Mouse (Mus musculus): ENCODE data around the gene 1500009C09Rik. TPM values are rescaled to one million over a fixed set of nuclear protein-coding genes. Genes with fewer than 3 reads are reported as not detected.

1500009C09Rik gene
- total RNA-seq, 1 experiment: 1.0 TPM

DNA sequence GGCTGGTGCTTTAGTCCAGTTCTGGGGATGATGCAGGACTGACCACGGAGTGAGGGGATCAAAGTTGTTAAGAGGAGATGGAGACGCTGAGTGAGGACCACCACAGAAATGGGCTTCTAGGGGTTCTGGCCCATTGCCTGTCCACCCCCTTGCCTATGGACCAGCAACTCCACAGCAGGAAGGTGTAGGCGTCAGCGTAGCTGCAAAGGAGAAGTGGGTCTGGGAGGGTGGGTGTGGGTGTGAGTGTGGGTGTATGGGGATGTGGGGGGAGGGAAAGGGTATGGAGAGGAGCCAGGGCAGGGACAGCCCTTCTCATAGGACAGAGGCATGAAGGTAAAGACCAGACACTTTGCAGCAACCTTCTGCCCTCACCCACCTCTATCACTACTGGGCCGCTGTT is 26.4 kb upstream of the 1500009C09Rik start:
- in situ Hi-C loops (cut with MboI; ENCODE audit: low sequenced_read_pairs in 2 of 2, unreplicated experiment in 2 of 2): loop anchor here in 1 of 2 experiments (25.0 kb wide), 1 partner anchor 163 kb away; the partner anchor contains the start of genes 4930407I10Rik and Mei1
- H3K36me3 ChIP-seq (ENCODE audit: control insufficient read depth, insufficient read depth, low read length, poor library complexity, severe bottlenecking): no peaks in the 10 kb centered on the region
- H3K9me3 ChIP-seq (ENCODE audit: control insufficient read depth, insufficient read depth, low read depth, low read length): no peaks in the 10 kb centered on the region
- H3K9ac ChIP-seq (ENCODE audit: insufficient read depth, low read depth, low read length, poor library complexity, severe bottlenecking): no peak overlapping the region
- no peak for DNase-seq (ENCODE audit: low read depth, low spot score)
- TF ChIP-seq MAFK (IDR thresholded peaks at IDR 0.05; ENCODE audit: insufficient read depth, low read depth, low read length): no peak
- TF ChIP-seq HCFC1 (IDR thresholded peaks at IDR 0.05; ENCODE audit: borderline replicate concordance, insufficient read depth, low read length): no peak
- TF ChIP-seq CHD2 (IDR thresholded peaks at IDR 0.05; ENCODE audit: low read depth, low read length): no peak
- TF ChIP-seq ZC3H11A (IDR thresholded peaks at IDR 0.05; ENCODE audit: borderline replicate concordance, low read depth, low read length): no peak
- no peak for TF ChIP-seq ZNF384 (IDR thresholded peaks at IDR 0.05; ENCODE audit: low read depth, low read length)
- H3K27ac ChIP-seq (ENCODE audit: insufficient read depth, low read depth, low read length, poor library complexity, severe bottlenecking): no peak overlapping the region
- H3K4me1 ChIP-seq (ENCODE audit: control insufficient read depth in 2 of 2, insufficient read depth in 2 of 2, low read length in 2 of 2, poor library complexity in 1 of 2): peaks cover 2 to 38% of the 10 kb centered on the region in 2 experiments; a peak in 3 of 4 replicates
- no peak overlapping the region for H3K4me3 ChIP-seq (ENCODE audit: insufficient read depth in 1 of 2, low read depth in 1 of 2, low read length in 2 of 2, poor library complexity in 1 of 2, severe bottlenecking in 1 of 2)

DNA sequence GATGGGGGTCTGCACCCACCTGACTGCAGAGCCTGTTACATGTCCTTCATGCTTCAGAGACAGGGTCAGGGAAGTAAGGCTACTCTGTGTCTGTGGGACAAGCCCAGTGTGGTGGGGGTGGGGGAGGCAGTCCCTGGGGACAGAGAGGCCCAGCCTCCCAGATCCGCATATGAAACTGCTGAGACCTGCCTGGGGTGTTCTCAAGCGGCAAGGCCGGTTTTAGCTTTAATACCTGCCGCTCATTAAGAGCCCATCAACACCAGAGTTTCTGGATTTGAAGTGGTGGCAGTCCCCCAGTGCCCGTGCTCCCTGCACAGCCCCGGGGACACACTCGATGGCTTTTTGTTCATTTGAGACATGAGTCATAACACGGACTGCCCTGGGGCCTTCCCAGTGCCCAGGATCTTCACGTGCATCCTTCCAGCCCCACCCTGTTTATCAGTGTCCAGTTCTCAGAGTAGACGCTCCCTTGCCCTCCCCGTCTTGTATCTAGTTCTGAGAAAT is 22.6 kb upstream of the 1500009C09Rik start:
- no peak for TF ChIP-seq ZC3H11A (IDR thresholded peaks at IDR 0.05; ENCODE audit: borderline replicate concordance, low read depth, low read length)
- TF ChIP-seq HCFC1 (IDR thresholded peaks at IDR 0.05; ENCODE audit: borderline replicate concordance, insufficient read depth, low read length): no peak
- Histone ChIP-seq H3K27ac (ENCODE audit: insufficient read depth, low read depth, low read length, poor library complexity, severe bottlenecking) (0 out of 2 replicates have a peak overlapping the region, but pooled peaks have one; percentile 28), H3K9ac (ENCODE audit: insufficient read depth, low read depth, low read length, poor library complexity, severe bottlenecking) (no peak overlapping the region), H3K4me3 (ENCODE audit: insufficient read depth in 1 of 2, low read depth in 1 of 2, low read length in 2 of 2, poor library complexity in 1 of 2, severe bottlenecking in 1 of 2) (no peak overlapping the region), H3K36me3 (ENCODE audit: control insufficient read depth, insufficient read depth, low read length, poor library complexity, severe bottlenecking) (peaks cover 14% of the 10 kb centered on the region; the same call in 1 of the 2 replicates), H3K9me3 (ENCODE audit: control insufficient read depth, insufficient read depth, low read depth, low read length) (no peaks in the 10 kb centered on the region), H3K4me1 (ENCODE audit: control insufficient read depth in 2 of 2, insufficient read depth in 2 of 2, low read length in 2 of 2, poor library complexity in 1 of 2) (peaks cover 2 to 26% of the 10 kb centered on the region in 2 experiments; a peak in 3 of 4 replicates)
- in situ Hi-C loops (cut with MboI; ENCODE audit: low sequenced_read_pairs in 2 of 2, unreplicated experiment in 2 of 2): loop anchor here (10.0 to 25.0 kb wide), 3 partner anchors 85 to 167 kb away; partner anchors contain the start of genes Mei1 (in 2 of the 2), 4930407I10Rik (in 1 of the 2) and Srebf2 (in 1 of the 2)
- DNase-seq (ENCODE audit: low read depth, low spot score): no peak

DNA sequence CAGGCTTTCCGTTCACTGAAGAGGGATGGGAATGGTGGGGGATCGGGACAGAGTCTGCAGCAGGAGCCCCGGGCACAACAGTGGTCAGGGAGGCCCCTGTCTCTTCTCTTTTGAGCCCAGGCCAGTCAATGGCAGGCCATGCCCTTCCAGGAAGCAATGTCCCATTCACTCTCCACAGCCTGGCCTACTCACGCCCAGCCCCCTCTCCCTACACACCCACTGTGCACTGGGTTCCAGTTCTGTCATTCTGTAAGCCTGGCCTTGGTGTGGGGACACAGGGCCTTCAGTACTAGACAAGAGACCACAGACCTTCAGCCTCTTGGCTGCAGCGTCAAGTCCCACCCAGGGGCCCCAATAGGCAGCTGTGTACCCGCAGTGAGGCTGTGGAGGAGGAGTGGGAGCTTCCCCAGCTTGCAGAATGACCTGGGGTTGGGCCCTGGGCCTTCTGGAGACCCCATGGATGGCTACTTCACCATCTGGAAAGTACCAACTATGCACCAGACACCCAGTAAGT is 22.0 kb upstream of the 1500009C09Rik start:
- in situ Hi-C loops (cut with MboI; ENCODE audit: low sequenced_read_pairs in 2 of 2, unreplicated experiment in 2 of 2): loop anchor here (10.0 to 25.0 kb wide), 3 partner anchors 85 to 168 kb away; partner anchors contain the start of genes Mei1 (in 2 of the 2), 4930407I10Rik (in 1 of the 2) and Srebf2 (in 1 of the 2)
- H3K9me3 ChIP-seq (ENCODE audit: control insufficient read depth, insufficient read depth, low read depth, low read length): no peaks in the 10 kb centered on the region
- no peak overlapping the region for H3K27ac ChIP-seq (ENCODE audit: insufficient read depth, low read depth, low read length, poor library complexity, severe bottlenecking)
- peaks cover 2 to 24% of the 10 kb centered on the region in 2 experiments; a peak in 3 of 4 replicates for H3K4me1 ChIP-seq (ENCODE audit: control insufficient read depth in 2 of 2, insufficient read depth in 2 of 2, low read length in 2 of 2, poor library complexity in 1 of 2)
- peaks cover 15% of the 10 kb centered on the region; the same call in 1 of the 2 replicates for H3K36me3 ChIP-seq (ENCODE audit: control insufficient read depth, insufficient read depth, low read length, poor library complexity, severe bottlenecking)
- no peak overlapping the region for H3K4me3 ChIP-seq (ENCODE audit: insufficient read depth in 1 of 2, low read depth in 1 of 2, low read length in 2 of 2, poor library complexity in 1 of 2, severe bottlenecking in 1 of 2)
- no peak for TF ChIP-seq MAFK (IDR thresholded peaks at IDR 0.05; ENCODE audit: insufficient read depth, low read depth, low read length)
- no peak for TF ChIP-seq ZC3H11A (IDR thresholded peaks at IDR 0.05; ENCODE audit: borderline replicate concordance, low read depth, low read length)
- no peak for TF ChIP-seq ZNF384 (IDR thresholded peaks at IDR 0.05; ENCODE audit: low read depth, low read length)
- no peak for TF ChIP-seq HCFC1 (IDR thresholded peaks at IDR 0.05; ENCODE audit: borderline replicate concordance, insufficient read depth, low read length)
- TF ChIP-seq CHD2 (IDR thresholded peaks at IDR 0.05; ENCODE audit: low read depth, low read length): no peak
- no peak overlapping the region for H3K9ac ChIP-seq (ENCODE audit: insufficient read depth, low read depth, low read length, poor library complexity, severe bottlenecking)
- DNase-seq (ENCODE audit: low read depth, low spot score): no peak

DNA sequence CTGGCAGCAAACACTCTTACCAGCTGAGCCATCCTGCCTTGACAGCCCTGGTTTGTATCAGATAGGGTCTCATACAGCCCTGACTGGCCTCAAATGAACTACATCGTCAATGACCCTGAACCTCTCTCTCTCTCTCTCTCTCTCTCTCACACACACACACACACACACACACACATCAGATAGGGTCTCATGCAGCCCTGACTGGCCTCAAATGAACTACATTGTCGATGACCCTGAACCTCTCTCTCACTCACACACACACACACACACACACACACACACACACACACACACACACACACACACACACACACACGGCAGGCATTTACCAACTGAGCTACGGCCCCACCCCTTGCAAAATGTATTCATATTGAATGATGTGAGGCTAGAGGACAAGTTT is 21.1 kb upstream of the 1500009C09Rik start:
- in situ Hi-C loops (cut with MboI; ENCODE audit: low sequenced_read_pairs in 2 of 2, unreplicated experiment in 2 of 2): loop anchor here (10.0 to 25.0 kb wide), 3 partner anchors 86 to 169 kb away; partner anchors contain the start of genes Mei1 (in 2 of the 2), 4930407I10Rik (in 1 of the 2) and Srebf2 (in 1 of the 2)
- Histone ChIP-seq H3K36me3 (ENCODE audit: control insufficient read depth, insufficient read depth, low read length, poor library complexity, severe bottlenecking) (peaks cover 20% of the 10 kb centered on the region; the same call in 1 of the 2 replicates), H3K9me3 (ENCODE audit: control insufficient read depth, insufficient read depth, low read depth, low read length) (no peaks in the 10 kb centered on the region), H3K4me3 (ENCODE audit: insufficient read depth in 1 of 2, low read depth in 1 of 2, low read length in 2 of 2, poor library complexity in 1 of 2, severe bottlenecking in 1 of 2) (no peak overlapping the region), H3K4me1 (ENCODE audit: control insufficient read depth in 2 of 2, insufficient read depth in 2 of 2, low read length in 2 of 2, poor library complexity in 1 of 2) (peaks cover 6 to 24% of the 10 kb centered on the region in 2 experiments), H3K27ac (ENCODE audit: insufficient read depth, low read depth, low read length, poor library complexity, severe bottlenecking) (no peak overlapping the region), H3K9ac (ENCODE audit: insufficient read depth, low read depth, low read length, poor library complexity, severe bottlenecking) (no peak overlapping the region)
- DNase-seq (ENCODE audit: low read depth, low spot score): no peak
- no peak for TF ChIP-seq ZNF384 (IDR thresholded peaks at IDR 0.05; ENCODE audit: low read depth, low read length)
- TF ChIP-seq CHD2 (IDR thresholded peaks at IDR 0.05; ENCODE audit: low read depth, low read length): no peak
- TF ChIP-seq HCFC1 (IDR thresholded peaks at IDR 0.05; ENCODE audit: borderline replicate concordance, insufficient read depth, low read length): no peak
- TF ChIP-seq MAFK (IDR thresholded peaks at IDR 0.05; ENCODE audit: insufficient read depth, low read depth, low read length): no peak
- no peak for TF ChIP-seq ZC3H11A (IDR thresholded peaks at IDR 0.05; ENCODE audit: borderline replicate concordance, low read depth, low read length)

All from ES-E14 (cell line).